Mouse (Mus musculus) forebrain, embryonic 14.5 days (tissue): ENCODE measurements around the gene Zfp652. TPM values are rescaled to one million over a fixed set of nuclear protein-coding genes. Genes with fewer than 3 reads are reported as not detected.
A peak's percentile ranks its signal among the peaks of the same experiment; 100 is the strongest.
"Not testable (repeated sequence)": the region's sequence is repeated elsewhere in the genome, so short reads cannot be mapped to it uniquely, and the experiment has no call there.

Experiments
- ATAC-seq: fragments of 200-750 bp; cut with Nextera tagmentation; 2 replicates; pipeline ENCODE4 v1.8.0; 2017; ENCODE audit warnings: mild to moderate bottlenecking, moderate library complexity
- DNase-seq: peaks from one replicate; pipeline ENCODE4 v3.0.0-alpha.2; 2015; ENCODE audit warnings: low spot score
- H3K27ac ChIP-seq: fragments of 300-500 bp; sonication (generic); 2 replicates; pipeline ENCODE4 v1.5.1; 2014; ENCODE audit warnings: low read depth, mild to moderate bottlenecking, control low read depth, low read length, moderate library complexity
- H3K27me3 ChIP-seq: fragments of 300-500 bp; sonication (generic); replicated peaks from 2 replicates; pipeline ENCODE4 v1.6.1; 2014; ENCODE audit warnings: low read length, control low read depth, mixed read lengths; ENCODE audit not compliant: control insufficient read depth, insufficient read depth
- H3K36me3 ChIP-seq: fragments of 300-500 bp; sonication (generic); 2 replicates; pipeline ENCODE4 v1.6.1; 2014; ENCODE audit warnings: low read length, control low read depth; ENCODE audit not compliant: control insufficient read depth, insufficient read depth
- H3K4me1 ChIP-seq: fragments of 300-500 bp; sonication (generic); 2 replicates; pipeline ENCODE4 v1.6.1; 2014; ENCODE audit warnings: antibody characterized with exemption, low read length, control low read depth; ENCODE audit not compliant: control insufficient read depth, insufficient read depth
- H3K4me2 ChIP-seq: fragments of 300-500 bp; sonication (generic); 2 replicates; pipeline ENCODE4 v1.6.1; 2014; ENCODE audit warnings: mild to moderate bottlenecking, control low read depth, low read length
- H3K4me3 ChIP-seq: fragments of 300-500 bp; sonication (generic); 2 replicates; pipeline ENCODE4 v1.5.1; 2014; ENCODE audit warnings: low read depth, low read length, control low read depth
- H3K9ac ChIP-seq: fragments of 300-500 bp; sonication (generic); 2 replicates; pipeline ENCODE4 v1.6.1; 2014; ENCODE audit warnings: mild to moderate bottlenecking, low read length, control low read depth, moderate library complexity
- H3K9me3 ChIP-seq: fragments of 300-500 bp; sonication (generic); replicated peaks from 2 replicates; pipeline ENCODE4 v1.6.1; 2016; ENCODE audit warnings: low read length, control low read depth, mixed read lengths; ENCODE audit not compliant: control insufficient read depth
- WGBS: fragments of 180-500 bp; shearing (Covaris S2); extraction: QIAGEN DNeasy Blood & Tissue Kit; methylation state at CpG from one replicate; pipeline ENCODE4 v1.1.7; 2014; 5-methylcytosine and 5-hydroxymethylcytosine counted together
- polyA plus RNA-seq: library from polyadenylated mRNA; unstranded; fragments of >200 nt; fragmentation: Nextera tagmentation; extraction: Ambion mirVana; gene quantifications from 2 replicates; pipeline ENCODE4 v1.2.1, GENCODE M21; 2014

Zfp652 gene
- polyA plus RNA-seq = 11.7 and 13.2 TPM in 2 replicates

DNA sequence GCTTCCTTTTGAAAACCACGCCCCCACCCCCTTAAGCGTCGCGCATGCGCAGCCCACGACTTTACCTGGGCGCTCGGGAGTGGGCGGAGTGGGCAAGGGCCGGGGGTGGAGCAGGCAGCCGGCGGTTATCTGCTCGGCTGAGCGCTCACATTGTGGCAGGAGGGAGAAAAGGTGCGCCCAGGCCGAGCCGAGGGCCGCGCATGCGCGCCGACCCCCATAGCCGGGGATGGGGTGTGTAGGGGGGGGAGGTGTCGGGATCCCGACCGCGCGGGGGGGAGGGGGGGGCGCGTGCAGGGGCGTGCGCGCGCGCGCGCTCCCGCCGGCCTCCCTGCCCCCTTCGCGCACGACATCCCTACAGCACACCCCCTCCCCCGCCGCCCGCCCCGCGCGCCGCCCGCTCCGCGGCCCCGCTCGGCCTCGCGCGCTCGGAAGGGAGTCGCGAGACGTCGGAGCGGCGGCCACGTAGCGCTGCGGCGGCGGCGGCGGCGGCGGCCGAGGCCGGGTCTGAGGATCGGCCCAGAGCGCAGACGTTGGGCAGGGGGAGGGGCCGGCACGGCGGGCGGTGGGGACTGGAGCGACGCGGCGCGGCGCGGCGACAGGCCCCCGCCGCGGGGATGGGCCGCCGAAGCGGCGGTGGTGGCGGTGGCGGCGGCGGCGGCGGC is at the start of gene Zfp652:
Zfp652 (plus strand) TSS at position 111 of the 662 bp plus-strand sequence.
- WGBS = under 1% methylated on average over 58 of the region's 103 CpGs
- H3K9ac ChIP-seq = peak within 1 kb of the TSS; percentile 96
- H3K27ac ChIP-seq = peak within 1 kb of the TSS; percentile 98
- no peaks in the 10 kb centered on the region for H3K36me3 ChIP-seq
- H3K4me2 ChIP-seq = peak within 1 kb of the TSS; percentile 88
- H3K4me1 ChIP-seq = peaks cover 14% of the 10 kb centered on the region
- H3K4me3 ChIP-seq = peak within 1 kb of the TSS; percentile 92
- ATAC-seq = peak; percentile 90
- DNase-seq = peak; percentile 93
- H3K9me3 ChIP-seq = no peaks in the 10 kb centered on the region
- no peaks in the 10 kb centered on the region for H3K27me3 ChIP-seq

DNA sequence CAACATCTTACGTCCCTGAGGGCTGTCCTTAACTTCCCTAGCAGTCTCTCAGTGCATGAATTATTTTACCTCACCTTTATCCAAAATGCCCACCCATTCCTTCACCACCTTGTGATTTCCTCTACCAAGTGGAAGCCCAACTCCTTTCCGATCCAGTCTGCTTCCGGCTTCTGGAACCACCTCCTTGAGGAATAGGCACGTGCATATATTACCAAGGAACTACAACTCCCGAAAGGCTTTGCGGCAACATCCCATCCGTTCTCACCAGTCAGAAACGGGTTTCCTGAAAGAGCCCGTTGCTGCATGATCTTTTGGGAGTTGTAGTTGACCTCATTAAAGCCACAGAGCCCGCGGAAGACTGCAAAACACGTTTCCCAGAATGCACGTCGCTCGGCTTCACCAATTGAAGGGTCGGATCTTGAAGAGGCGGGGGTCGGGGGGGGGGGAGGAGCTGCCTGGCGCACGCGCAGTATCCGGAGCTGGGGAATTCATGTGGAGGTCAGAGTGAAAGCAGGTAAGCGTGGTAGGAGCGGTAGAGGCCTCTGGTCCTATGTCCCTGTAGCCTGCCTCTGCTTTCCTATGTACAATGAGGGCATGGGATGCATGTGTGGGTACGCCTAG is 45.8 kb upstream of the Zfp652 start, which contains the start of gene Phb:
Phb (plus strand) TSS at position 429 of the 621 bp plus-strand sequence.
- H3K4me3 ChIP-seq = peak within 1 kb of the TSS; percentile 66
- H3K4me1 ChIP-seq = peaks cover 10% of the 10 kb centered on the region
- H3K36me3 ChIP-seq = peaks cover 23% of the 10 kb centered on the region
- DNase-seq (peak; percentile 100), ATAC-seq (peak; percentile 99)
- no peaks in the 10 kb centered on the region for H3K9me3 ChIP-seq
- WGBS = 1% methylated on average over 25 of the region's 25 CpGs
- H3K4me2 ChIP-seq = peak within 1 kb of the TSS; percentile 93
- peak within 1 kb of the TSS; percentile 73 for H3K9ac ChIP-seq
- H3K27me3 ChIP-seq = no peaks in the 10 kb centered on the region
- H3K27ac ChIP-seq = no peak within 1 kb of the TSS

DNA sequence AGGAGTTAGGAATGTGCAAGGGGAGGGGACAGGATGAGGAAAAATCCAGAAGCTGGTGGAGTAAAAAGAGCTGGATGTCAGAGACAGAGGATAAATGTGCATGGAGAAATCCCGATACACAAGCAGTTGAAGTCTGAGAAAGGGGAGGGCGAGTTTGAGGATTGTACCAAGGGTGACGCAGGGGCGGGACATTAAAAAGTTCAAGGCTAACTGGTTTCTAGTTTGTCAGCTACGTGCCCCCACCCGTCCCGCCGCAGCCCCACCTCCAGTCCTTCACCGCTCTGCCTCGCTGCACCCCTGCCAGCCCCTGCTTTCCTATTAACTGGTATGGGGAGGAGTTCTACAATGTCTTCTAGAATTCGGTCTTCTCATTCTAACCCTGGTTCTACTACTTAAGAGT is 45.3 kb upstream of the Zfp652 start:
- WGBS = 2% methylated on average over 11 of the region's 11 CpGs
- H3K27ac ChIP-seq = no peak overlapping the region
- H3K4me2 ChIP-seq = peak overlapping the region; percentile 93
- H3K4me3 ChIP-seq = peak overlapping the region; percentile 66
- ATAC-seq (no peak), DNase-seq (no peak)
- H3K9ac ChIP-seq = peak overlapping the region; percentile 73
- peaks cover 10% of the 10 kb centered on the region for H3K4me1 ChIP-seq
- H3K36me3 ChIP-seq = peaks cover 29% of the 10 kb centered on the region
- H3K9me3 ChIP-seq = no peaks in the 10 kb centered on the region
- H3K27me3 ChIP-seq = no peaks in the 10 kb centered on the region

DNA sequence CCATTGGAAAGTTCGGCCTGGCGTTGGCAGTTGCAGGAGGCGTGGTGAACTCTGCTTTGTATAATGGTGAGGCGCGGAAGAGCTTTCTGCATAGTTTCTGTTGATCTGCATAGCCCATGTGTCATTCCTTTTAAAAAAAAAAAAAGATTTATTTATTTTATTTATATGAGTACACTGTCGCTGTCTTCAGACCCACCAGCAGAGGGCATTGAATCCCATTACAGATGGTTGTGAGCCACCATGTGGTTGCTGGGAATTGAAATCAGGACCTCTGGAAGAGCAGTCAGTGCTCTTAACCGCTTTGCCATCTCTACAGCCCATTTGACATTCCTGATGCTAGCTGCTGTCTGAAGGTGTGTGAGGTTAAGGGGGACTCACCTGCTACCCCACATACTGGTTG is 44.4 kb upstream of the Zfp652 start:
- 86% methylated on average over 7 of the region's 7 CpGs for WGBS
- H3K9me3 ChIP-seq, H3K9ac ChIP-seq, H3K4me3 ChIP-seq, ATAC-seq, DNase-seq, H3K4me2 ChIP-seq, H3K27me3 ChIP-seq, H3K4me1 ChIP-seq, H3K27ac ChIP-seq: not testable (repeated sequence)
- H3K36me3 ChIP-seq = peaks cover 36% of the 10 kb centered on the region

DNA sequence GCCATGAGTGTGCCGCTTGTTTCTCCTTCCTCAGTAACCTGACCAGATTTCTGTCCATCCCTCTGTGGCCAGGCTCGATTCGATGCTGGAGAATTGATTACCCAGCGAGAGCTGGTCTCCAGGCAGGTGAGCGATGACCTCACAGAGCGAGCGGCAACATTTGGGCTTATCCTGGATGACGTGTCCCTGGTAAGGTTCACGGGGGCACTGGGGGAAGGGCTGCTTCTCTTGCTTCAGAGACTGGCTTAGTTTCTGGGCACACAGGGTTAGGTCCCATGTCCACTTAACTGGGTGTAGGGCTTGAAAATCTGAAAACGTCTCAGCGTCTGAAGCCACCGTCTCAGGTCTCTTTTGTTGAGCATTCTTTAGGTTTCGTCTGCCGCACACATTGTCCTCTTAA is 37.0 kb upstream of the Zfp652 start:
- no peak overlapping the region for H3K27ac ChIP-seq
- peaks cover 81% of the 10 kb centered on the region for H3K36me3 ChIP-seq
- 89% methylated on average over 14 of the region's 14 CpGs for WGBS

DNA sequence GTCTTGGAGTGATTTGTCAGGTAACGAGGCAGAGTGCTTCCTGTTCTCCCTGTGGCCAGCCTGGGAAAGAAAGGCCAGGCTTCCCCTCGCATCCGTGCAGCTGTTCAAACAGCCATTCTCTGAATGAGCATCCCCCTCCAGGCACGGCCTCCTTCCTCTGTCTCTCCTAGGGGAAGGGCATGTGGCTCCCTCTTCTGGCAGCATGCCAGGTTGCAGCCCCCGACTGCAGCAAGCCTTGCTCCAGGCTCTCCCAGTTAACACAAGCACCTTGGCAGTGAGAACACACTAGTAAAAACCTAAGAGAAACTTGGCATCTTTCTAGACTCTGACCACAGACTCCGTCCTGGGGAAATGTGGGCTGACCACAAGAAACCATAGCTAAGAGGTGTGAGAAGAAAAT is 36.2 kb upstream of the Zfp652 start:
- Histone ChIP-seq H3K27me3 (no peaks in the 10 kb centered on the region), H3K4me2 (no peak overlapping the region), H3K9me3 (no peaks in the 10 kb centered on the region), H3K27ac (peak overlapping the region; percentile 0; the same call in 1 of the 2 replicates), H3K4me3 (no peak overlapping the region), H3K9ac (no peak overlapping the region), H3K4me1 (no peaks in the 10 kb centered on the region), H3K36me3 (peaks cover 84% of the 10 kb centered on the region)
- 18% methylated on average over 6 of the region's 6 CpGs for WGBS
- peak; percentile 82 for DNase-seq
- ATAC-seq = no peak

More for the DNA sequence above, 37.0 kb upstream of the Zfp652 start:
- H3K9ac ChIP-seq = no peak overlapping the region
- H3K4me1 ChIP-seq = no peaks in the 10 kb centered on the region
- no peak overlapping the region for H3K4me3 ChIP-seq
- H3K27me3 ChIP-seq = no peaks in the 10 kb centered on the region
- ATAC-seq (no peak), DNase-seq (no peak)
- H3K9me3 ChIP-seq = no peaks in the 10 kb centered on the region
- no peak overlapping the region for H3K4me2 ChIP-seq

DNA sequence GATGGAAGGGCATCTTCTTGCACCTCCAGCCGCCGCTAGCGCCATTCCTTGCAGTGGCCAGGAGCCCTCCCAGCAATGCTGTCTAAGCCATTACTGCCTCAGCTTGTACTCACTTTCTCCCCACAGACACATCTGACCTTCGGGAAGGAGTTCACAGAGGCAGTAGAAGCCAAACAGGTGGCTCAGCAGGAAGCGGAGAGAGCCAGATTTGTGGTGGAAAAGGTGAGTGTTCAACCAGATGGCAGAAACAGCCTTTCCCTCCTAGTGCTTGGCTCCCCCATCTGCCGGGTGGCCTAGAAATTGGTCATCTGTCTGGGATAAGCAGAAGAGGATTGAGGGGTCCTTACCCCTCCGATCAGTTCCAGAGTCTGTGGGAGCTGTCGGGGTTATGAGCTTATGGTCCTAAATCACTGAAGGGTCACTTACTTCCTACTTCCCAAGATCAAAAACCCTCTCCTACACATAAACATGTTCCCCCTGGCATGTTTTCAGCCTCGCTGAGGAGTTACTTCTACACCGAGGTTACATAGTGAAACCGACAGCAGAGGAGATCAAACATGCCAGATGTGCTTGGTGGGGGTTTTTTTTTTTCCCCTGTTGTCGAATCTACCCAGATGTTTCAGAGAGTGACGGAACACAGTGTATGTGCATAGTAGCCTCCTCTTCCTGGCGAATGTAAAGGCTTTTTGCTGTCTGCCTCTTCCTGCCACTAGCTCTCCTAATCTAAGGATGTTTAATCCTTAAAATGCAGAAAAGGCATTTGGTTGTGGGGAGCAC is 34.4 kb upstream of the Zfp652 start:
- H3K27me3 ChIP-seq = no peaks in the 10 kb centered on the region
- no peak overlapping the region for H3K4me3 ChIP-seq
- no peaks in the 10 kb centered on the region for H3K4me1 ChIP-seq
- H3K36me3 ChIP-seq = peaks cover 76% of the 10 kb centered on the region
- no peak overlapping the region for H3K4me2 ChIP-seq
- WGBS = 92% methylated on average over 14 of the region's 14 CpGs
- H3K27ac ChIP-seq = no peak overlapping the region
- no peak for DNase-seq
- H3K9me3 ChIP-seq = no peaks in the 10 kb centered on the region
- ATAC-seq = no peak
- no peak overlapping the region for H3K9ac ChIP-seq

DNA sequence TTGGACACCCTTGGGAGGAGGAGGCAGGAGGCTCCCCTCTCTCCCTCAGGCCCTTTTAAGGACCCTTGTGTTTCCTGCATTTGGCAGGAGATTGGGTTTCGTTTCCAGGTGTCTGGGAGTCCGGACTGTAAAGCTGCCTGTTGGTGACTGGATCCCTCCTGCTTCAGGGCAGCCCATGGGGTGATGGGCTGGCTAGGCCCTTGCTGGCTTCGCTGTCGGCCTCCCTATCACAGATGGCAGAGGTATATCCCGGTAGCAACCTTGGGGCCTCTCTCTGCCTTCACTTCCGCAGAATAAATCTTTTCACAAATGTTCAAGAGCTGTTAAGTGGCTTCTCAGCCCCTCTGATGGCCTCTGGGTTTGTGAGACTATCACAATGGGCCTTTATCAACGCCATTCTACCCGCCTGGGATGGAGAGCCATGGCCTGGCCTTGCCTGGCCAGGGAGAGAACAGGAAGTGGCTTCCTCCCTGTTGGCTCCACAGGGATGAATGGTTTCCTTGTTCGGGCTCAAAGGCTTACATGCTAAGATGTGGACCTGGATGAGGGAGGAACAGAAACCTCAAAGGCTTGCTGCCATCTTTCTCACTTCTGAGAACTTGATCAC is 30.4 kb upstream of the Zfp652 start:
- no peaks in the 10 kb centered on the region for H3K9me3 ChIP-seq
- peaks cover 43% of the 10 kb centered on the region for H3K36me3 ChIP-seq
- no peaks in the 10 kb centered on the region for H3K27me3 ChIP-seq
- no peak overlapping the region for H3K9ac ChIP-seq
- WGBS = 70% methylated on average over 9 of the region's 9 CpGs
- DNase-seq (no peak), ATAC-seq (no peak)
- H3K4me3 ChIP-seq = no peak overlapping the region
- no peak overlapping the region for H3K4me2 ChIP-seq
- no peak overlapping the region for H3K27ac ChIP-seq
- no peaks in the 10 kb centered on the region for H3K4me1 ChIP-seq
